Mouse (Mus musculus) kidney, adult 2 months (tissue): ENCODE measurements at regions not wholly inside any gene's neighbourhood (a gene's known extent, or its start where the extent isn't known, plus 50 kb on each side); places are given as distances from the start of the nearest gene placed in this dataset.

Experiments used
- CTCF ChIP-seq: fragments of 200-500 bp; conservative IDR thresholded peaks from 2 replicates; pipeline ENCODE4 v1.5.1; 2011; ENCODE audit warnings: low read depth, mild to moderate bottlenecking, control low read depth, low read length, moderate library complexity, mixed read lengths; ENCODE audit not compliant: insufficient read depth, insufficient read length
- POLR2A ChIP-seq: fragments of 200-500 bp; IDR thresholded peaks from one replicate; pipeline ENCODE4 v1.6.1; 2011; ENCODE audit warnings: low read depth, low read length, control low read depth

DNA sequence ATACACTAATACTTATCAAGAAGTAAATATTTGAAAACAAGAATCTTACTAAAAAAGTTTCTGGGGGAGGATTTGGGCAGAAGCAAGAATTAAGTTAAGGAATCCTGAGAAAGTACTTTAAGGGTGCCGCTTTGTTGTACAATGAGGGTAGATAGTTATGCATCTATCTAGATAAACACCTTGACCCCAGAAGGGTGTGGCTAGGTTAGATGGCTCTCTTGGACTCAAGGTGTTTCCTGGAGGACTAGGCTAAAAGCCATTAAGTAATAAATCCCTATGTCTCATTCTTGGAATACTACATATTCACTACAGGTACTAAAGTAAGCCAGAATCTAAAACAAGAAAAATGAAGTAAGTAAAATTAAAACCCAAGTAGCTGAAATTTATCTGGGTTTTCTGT, 141.9 kb upstream of the Slc13a1 start:
- TF ChIP-seq CTCF (no peak), POLR2A (no peak)
